Mouse (Mus musculus) heart, postnatal 10 days (tissue): ENCODE results near the gene Phtf2. TPM values are rescaled to one million over a fixed set of nuclear protein-coding genes. Genes with fewer than 3 reads are reported as not detected.

Experiments used
- DNase-seq, 2 experiments: peaks; one replicate each; pipeline ENCODE4 v3.0.0; 2021
- intact Hi-C: fragments of 180-260 bp; cut with DNase I; formaldehyde crosslinking; loops from one replicate; pipeline ENCODE4 v1.15.1; 2025
- total RNA-seq, 2 experiments: library from RNA; stranded (reverse); gene quantifications; 2 replicates each; pipeline ENCODE4 v1.2.3; 2021

The Phtf2 gene
- 10 to 100 TPM; 75.6 to 82.3 TPM for total RNA-seq

DNA sequence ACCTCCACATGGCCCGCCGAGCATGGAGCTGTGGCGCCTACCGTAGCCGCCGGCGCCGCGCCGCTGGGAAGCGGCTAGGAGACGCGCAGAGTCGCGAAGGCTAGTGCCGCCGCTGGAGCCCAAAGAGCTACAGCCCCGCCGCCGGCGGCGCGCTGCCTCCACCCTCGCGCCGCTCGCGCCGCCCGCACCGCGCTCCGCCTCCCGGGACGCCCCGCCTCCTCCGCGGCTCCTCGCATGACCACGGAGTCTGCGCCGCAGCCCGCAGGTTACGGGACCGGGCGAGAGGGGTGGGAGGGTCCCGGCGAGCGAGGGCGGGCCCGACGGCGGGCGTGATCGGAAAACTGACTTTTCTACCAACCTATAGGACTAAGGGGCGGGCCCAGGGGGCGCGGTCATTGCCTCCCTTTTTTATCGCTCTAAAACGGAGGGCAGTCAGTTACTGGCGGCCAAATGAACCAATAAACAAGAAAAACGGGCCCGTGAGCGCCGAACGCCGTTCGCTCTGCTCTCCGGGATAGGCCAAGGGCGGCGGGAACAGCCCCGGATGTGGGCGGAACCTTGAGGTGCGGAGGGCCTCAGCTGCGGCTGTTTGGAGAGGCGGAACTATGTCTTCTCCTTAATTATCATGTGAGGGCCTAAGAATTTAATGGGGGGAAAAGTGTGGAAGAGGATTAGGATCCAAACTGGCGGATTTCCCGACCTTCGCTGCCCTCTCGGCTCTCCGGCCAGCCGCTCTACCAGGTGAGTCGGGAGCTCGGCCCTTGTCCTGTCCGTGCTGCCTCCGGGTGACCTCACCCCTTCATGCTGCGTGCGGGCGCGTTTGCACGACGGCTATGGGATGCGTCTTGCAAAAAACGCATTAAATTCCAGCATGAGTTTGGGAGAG lies at the start of gene Phtf2, which contains the start of gene Tmem60:
Gene Phtf2 (minus strand): TSS at position 210 of the 886 bp plus-strand sequence.
Gene Tmem60 (plus strand): TSS at position 277 of the 886 bp plus-strand sequence.
- intact Hi-C loops, result loop anchor here (2.0 to 5.0 kb wide), 3 partner anchors 69 to 763 kb away; partner anchors contain the start of genes Armc10 and Fbxl13
- peak; percentile 99 for DNase-seq

DNA sequence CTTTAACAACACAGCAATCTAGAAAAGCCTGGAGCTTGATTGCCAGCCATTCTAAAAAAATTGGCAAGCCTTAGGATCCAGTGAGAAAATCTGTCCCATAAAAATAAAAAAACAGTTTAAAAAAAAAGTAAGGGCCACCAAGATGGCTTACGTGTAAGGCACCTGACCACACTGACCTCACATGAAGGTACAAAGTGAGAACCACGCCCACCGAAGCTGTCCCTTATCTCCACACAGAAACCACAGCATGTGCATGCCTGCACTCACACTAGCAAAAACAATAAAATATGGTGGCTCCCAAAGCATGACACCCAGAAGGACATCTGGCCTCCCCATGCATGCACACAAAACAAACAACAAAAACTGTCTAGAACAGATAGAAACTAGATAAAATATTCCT lies 49.4 kb upstream of the Phtf2 start:
- DNase-seq, result no peak
- intact Hi-C loops, result no loop called here

- DNase-seq, result no peak
- intact Hi-C loops, result no loop called here
Observed at GRCm38 (mm10) chr5:20930430-20930829, 48.5 kb upstream of the Phtf2 start.

- intact Hi-C loops, result no loop called here
Observed at GRCm38 (mm10) chr5:20929669-20930151, 47.8 kb upstream of the Phtf2 start.

GRCm38 (mm10) chr5:20925451-20925850 lies 43.5 kb upstream of the Phtf2 start:
- DNase-seq, result no peak
- intact Hi-C loops, result no loop called here

More at GRCm38 (mm10) chr5:20929669-20930151, 47.8 kb upstream of the Phtf2 start:
- DNase-seq, result no peak

GRCm38 (mm10) chr5:20924608-20925007 lies 42.7 kb upstream of the Phtf2 start:
- intact Hi-C loops, result no loop called here
- no peak for DNase-seq

DNA sequence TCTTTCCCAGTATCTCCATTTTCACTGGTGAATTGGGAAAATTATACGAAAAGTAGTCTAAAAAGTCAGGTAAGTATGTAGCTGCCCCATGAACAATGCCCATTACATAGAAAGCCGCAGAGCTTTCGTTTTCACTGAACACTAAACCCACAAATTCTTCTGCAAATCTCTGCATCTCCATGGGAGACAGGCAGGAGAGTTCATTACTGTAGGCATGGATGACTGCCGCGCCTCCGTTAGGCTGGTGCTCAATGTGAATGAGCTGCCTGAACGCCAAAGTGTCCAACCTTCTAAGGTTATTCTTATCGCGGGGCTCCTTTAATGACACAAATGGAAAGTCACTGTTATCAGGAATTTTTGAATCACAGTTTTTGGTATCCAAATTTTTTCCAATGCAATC lies 37.6 kb upstream of the Phtf2 start:
- DNase-seq, result no peak
- intact Hi-C loops, result loop anchor here (10.0 kb wide), 1 partner anchor 225 kb away; no protein-coding TSS in a partner anchor

GRCm38 (mm10) chr5:20918967-20919366 lies 37.0 kb upstream of the Phtf2 start:
- no peak for DNase-seq
- intact Hi-C loops, result loop anchor here (10.0 kb wide), 1 partner anchor 226 kb away; no protein-coding TSS in a partner anchor

GRCm38 (mm10) chr5:20913372-20914275 lies 31.7 kb upstream of the Phtf2 start:
- peak; percentile 64 to 79 for DNase-seq
- intact Hi-C loops, result loop anchor here (2.0 to 10.0 kb wide), 4 partner anchors 37 to 349 kb away; no protein-coding TSS in a partner anchor

DNA sequence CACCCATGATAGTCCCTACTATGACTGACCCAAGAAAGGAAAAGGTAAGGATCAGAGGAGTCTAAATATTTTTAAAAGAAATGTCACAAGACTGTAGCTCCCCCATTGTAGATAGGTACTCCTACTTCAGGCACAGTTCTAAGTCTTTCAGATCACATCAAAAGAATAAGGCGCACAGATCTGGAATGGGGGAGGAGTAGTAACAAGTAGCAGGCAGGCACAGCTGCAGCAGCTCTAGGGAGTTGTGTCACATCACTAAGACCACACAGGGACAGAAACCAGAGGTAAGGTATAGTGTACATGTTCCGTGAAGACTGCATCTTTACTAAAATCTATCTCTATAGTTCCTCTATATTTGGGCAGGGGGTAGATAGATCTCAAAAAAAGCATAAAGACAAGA lies 29.8 kb upstream of the Phtf2 start:
- intact Hi-C loops, result loop anchor here (2.0 to 10.0 kb wide), 4 partner anchors 39 to 351 kb away; no protein-coding TSS in a partner anchor
- DNase-seq, result no peak

GRCm38 (mm10) chr5:20906191-20906590 lies 24.3 kb upstream of the Phtf2 start:
- no peak for DNase-seq
- intact Hi-C loops, result no loop called here

GRCm38 (mm10) chr5:20905437-20905836 lies 23.5 kb upstream of the Phtf2 start:
- intact Hi-C loops, result no loop called here

GRCm38 (mm10) chr5:20904647-20905046 lies 22.7 kb upstream of the Phtf2 start:
- intact Hi-C loops, result no loop called here
- no peak for DNase-seq

More at GRCm38 (mm10) chr5:20905437-20905836, 23.5 kb upstream of the Phtf2 start:
- no peak for DNase-seq

- intact Hi-C loops, result no loop called here
- no peak for DNase-seq
Observed at GRCm38 (mm10) chr5:20897446-20898167, 15.7 kb upstream of the Phtf2 start.

GRCm38 (mm10) chr5:20884036-20884620 lies 2.2 kb upstream of the Phtf2 start:
- intact Hi-C loops, result loop anchor here (5.0 kb wide), 1 partner anchor 182 kb away; no protein-coding TSS in a partner anchor
- no peak for DNase-seq

DNA sequence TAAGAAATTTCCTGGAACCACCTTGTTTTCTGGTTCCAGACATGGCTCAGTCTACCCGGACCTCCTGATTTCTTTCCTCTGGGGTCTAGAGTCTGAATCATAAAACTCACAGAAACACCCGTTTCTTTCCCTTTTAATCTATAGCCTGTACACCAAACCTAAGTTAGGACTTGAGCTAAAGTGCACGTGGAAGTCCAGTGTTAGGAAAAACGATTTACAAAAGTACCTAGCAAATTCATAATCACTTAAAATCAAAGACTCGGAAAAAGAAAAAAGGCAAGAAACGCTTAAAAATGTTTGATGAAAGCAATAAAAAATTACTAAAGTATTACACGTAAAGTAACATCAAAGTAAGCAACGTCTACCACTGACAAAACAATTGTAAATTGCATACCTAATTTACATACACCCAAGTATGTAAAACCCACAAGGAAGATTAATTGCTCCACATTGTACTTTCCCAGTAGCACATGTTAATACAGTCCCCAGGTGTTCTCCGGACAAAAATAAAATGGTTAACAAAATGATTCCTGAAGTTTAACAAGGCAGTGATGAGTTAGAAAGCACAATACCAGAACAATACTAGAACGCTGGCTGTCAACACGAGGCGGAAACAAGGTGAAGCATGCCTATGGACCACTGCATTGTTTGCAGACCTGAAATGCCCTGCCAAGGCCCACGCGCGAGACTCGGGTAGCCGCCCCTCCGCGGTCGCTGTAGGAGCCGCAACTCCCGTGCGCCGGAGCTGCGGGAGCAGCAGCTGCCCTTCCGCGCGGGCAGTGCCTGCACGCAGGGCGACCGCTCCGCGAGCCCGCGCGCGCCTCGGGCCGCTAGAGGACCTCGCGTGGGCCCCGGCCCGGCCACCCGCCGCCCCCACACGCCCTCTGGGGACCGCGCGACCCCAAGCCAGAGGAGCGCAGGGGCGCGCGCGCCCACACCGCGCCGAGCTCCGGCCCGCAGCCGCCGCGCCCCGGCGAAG lies 838 bp downstream of the Phtf2 start:
- intact Hi-C loops, result loop anchor here (5.0 kb wide), 1 partner anchor 179 kb away; no protein-coding TSS in a partner anchor
- peak; percentile 66 for DNase-seq

GRCm38 (mm10) chr5:20880386-20880785 lies 1.5 kb downstream of the Phtf2 start:
- intact Hi-C loops, result loop anchor here (5.0 kb wide), 1 partner anchor 178 kb away; no protein-coding TSS in a partner anchor
- peak; percentile 14 to 23 for DNase-seq

DNA sequence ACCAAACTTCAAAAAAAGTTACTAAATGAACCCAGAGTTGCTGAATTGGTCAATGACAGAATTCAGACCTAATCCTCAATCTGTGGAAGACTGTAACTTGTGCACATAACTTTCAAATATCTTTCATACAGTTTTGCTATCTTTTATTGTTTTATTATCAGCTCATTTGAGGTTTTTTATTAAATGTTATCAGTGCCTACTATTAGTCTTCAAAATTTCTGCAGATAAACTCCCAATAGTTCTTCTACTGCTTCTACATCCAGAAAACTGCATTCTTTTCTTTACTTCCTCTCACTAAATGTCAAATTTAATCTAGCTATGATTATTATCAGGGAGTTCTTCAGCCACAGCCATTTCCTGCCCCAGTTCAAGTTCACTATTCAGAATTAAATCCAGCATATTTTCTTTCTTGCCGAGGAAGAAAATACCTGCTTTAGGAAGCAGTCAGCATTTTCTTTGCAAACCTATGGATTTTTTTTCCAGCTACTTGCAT lies 4.9 kb downstream of the Phtf2 start:
- intact Hi-C loops, result loop anchor here (5.0 kb wide), 1 partner anchor 65 kb away; no protein-coding TSS in a partner anchor
- DNase-seq, result no peak
